Mouse (Mus musculus) neural tube, embryonic 15.5 days (tissue): ENCODE measurements around the gene Kctd17. TPM values are rescaled to one million over a fixed set of nuclear protein-coding genes. Genes with fewer than 3 reads are reported as not detected.

Experiments used
- ATAC-seq: fragments of 200-750 bp; cut with Nextera tagmentation; 2 replicates; pipeline ENCODE4 v1.8.0; 2017; ENCODE audit warnings: mild to moderate bottlenecking, moderate TSS enrichment, moderate library complexity; ENCODE audit not compliant: low FRiP score
- H3K27ac ChIP-seq: fragments of 300-500 bp; sonication (generic); replicated peaks from 2 replicates; pipeline ENCODE4 v1.5.1; 2015; ENCODE audit warnings: mild to moderate bottlenecking, inconsistent platforms
- H3K27me3 ChIP-seq: fragments of 300-500 bp; sonication (generic); replicated peaks from 2 replicates; pipeline ENCODE4 v1.6.1; 2015; ENCODE audit warnings: inconsistent platforms
- H3K36me3 ChIP-seq: fragments of 300-500 bp; sonication (generic); 2 replicates; pipeline ENCODE4 v1.6.1; 2015; ENCODE audit warnings: inconsistent platforms
- H3K4me1 ChIP-seq: fragments of 300-500 bp; sonication (generic); 2 replicates; pipeline ENCODE4 v1.6.1; 2015; ENCODE audit warnings: inconsistent platforms
- H3K4me2 ChIP-seq: fragments of 300-500 bp; sonication (generic); 2 replicates; pipeline ENCODE4 v1.6.1; 2015; ENCODE audit warnings: inconsistent platforms, mild to moderate bottlenecking, moderate library complexity
- H3K4me3 ChIP-seq: fragments of 300-500 bp; sonication (generic); replicated peaks from 2 replicates; pipeline ENCODE4 v1.5.1; 2015; ENCODE audit warnings: mild to moderate bottlenecking, inconsistent platforms
- H3K9ac ChIP-seq: fragments of 300-500 bp; sonication (generic); replicated peaks from 2 replicates; pipeline ENCODE4 v1.6.1; 2015; ENCODE audit warnings: mild to moderate bottlenecking, inconsistent platforms
- H3K9me3 ChIP-seq: fragments of 300-500 bp; sonication (generic); replicated peaks from 2 replicates; pipeline ENCODE4 v1.6.1; 2016; ENCODE audit warnings: inconsistent platforms
- WGBS: fragments of 180-500 bp; shearing (Covaris S2); methylation state at CpG from one replicate; pipeline ENCODE4 v1.1.7; 2015; ENCODE audit warnings: mixed read lengths; 5-methylcytosine and 5-hydroxymethylcytosine counted together
- polyA plus RNA-seq: library from polyadenylated mRNA; unstranded; fragments of >200 nt; fragmentation: Nextera tagmentation; extraction: Ambion mirVana; gene quantifications from 2 replicates; pipeline ENCODE4 v1.2.1, GENCODE M21; 2015

Kctd17 gene
- polyA plus RNA-seq, 1 experiment from 2014 or later, result 158 TPM

- no peaks in the 10 kb centered on the region for H3K9me3 ChIP-seq
- H3K27ac ChIP-seq, result peak overlapping the region; percentile 19; the same call in 1 of the 2 replicates
- 20% methylated on average over 23 of the region's 23 CpGs for WGBS
- H3K9ac ChIP-seq, result no peak overlapping the region
- peak overlapping the region; percentile 20; the same call in 1 of the 2 replicates for H3K4me3 ChIP-seq
- no peaks in the 10 kb centered on the region for H3K27me3 ChIP-seq
- H3K4me1 ChIP-seq, result peaks cover 26% of the 10 kb centered on the region
- ATAC-seq, result 0 out of 2 replicates have a peak, but pooled peaks have one; percentile 6
- peaks cover 31% of the 10 kb centered on the region for H3K36me3 ChIP-seq
- peak overlapping the region; percentile 53 for H3K4me2 ChIP-seq
Measured at GRCm38 (mm10) chr15:78437237-78438017, 9.1 kb downstream of the Kctd17 start.

DNA sequence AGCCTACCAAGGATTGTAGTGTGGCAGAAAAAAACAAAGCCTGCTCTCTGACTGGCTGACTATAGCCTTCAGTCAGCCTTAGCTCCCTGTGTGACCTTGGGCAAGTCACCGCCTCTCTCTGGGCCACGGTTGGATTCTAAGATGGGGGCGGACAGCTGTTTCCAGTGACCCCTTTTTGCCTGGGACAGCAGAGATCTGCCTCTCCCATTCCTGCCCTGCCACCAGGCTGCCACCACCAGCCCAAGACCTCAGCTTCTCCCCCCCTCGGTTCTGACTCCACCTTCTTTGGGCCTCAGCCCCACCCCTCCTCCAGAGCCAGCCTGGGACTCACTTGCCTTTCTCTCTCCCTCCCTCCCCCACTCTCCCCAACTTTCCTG lies 9.6 kb downstream of the Kctd17 start:
- peaks cover 26% of the 10 kb centered on the region for H3K4me1 ChIP-seq

GRCm38 (mm10) chr15:78438505-78438904 lies 10.1 kb downstream of the Kctd17 start:
- Histone ChIP-seq H3K9ac (no peak overlapping the region), H3K9me3 (no peaks in the 10 kb centered on the region), H3K4me3 (no peak overlapping the region), H3K27me3 (no peaks in the 10 kb centered on the region), H3K36me3 (peaks cover 22% of the 10 kb centered on the region), H3K4me2 (no peak overlapping the region), H3K4me1 (peaks cover 26% of the 10 kb centered on the region), H3K27ac (no peak overlapping the region)
- ATAC-seq, result no peak
- 61% methylated on average over 8 of the region's 8 CpGs for WGBS

More for the DNA sequence above, 9.6 kb downstream of the Kctd17 start:
- Histone ChIP-seq H3K9me3 (no peaks in the 10 kb centered on the region), H3K27ac (no peak overlapping the region), H3K27me3 (no peaks in the 10 kb centered on the region), H3K4me3 (no peak overlapping the region), H3K4me2 (no peak overlapping the region), H3K36me3 (peaks cover 27% of the 10 kb centered on the region), H3K9ac (no peak overlapping the region)
- no peak for ATAC-seq
- WGBS, result 39% methylated on average over 4 of the region's 4 CpGs

DNA sequence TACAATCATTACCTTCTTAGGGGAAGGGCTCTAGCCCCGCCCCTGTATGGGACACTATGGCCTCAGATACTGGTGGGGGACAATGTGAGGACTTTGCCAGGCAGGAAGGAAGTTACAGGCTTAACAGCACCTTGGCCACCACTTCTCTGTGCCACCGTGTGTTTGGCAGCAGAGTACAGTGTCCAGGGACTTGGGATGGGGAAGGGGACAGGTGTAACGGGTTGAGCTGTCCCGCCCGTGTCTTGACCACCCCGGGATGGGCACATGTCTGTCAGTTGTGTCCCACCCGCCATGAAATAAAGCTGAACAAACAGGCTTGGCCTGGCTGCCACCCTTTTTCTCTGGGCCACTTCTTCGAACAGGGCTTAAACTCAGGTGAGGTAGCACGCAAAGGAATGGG lies 10.6 kb downstream of the Kctd17 start:
- no peak overlapping the region for H3K4me2 ChIP-seq
- ATAC-seq, result no peak
- no peaks in the 10 kb centered on the region for H3K9me3 ChIP-seq
- H3K36me3 ChIP-seq, result peaks cover 18% of the 10 kb centered on the region
- no peaks in the 10 kb centered on the region for H3K27me3 ChIP-seq
- peaks cover 26% of the 10 kb centered on the region for H3K4me1 ChIP-seq
- 71% methylated on average over 9 of the region's 9 CpGs for WGBS
- H3K4me3 ChIP-seq, result no peak overlapping the region
- H3K27ac ChIP-seq, result 0 out of 2 replicates have a peak overlapping the region, but pooled peaks have one; percentile 18
- no peak overlapping the region for H3K9ac ChIP-seq

DNA sequence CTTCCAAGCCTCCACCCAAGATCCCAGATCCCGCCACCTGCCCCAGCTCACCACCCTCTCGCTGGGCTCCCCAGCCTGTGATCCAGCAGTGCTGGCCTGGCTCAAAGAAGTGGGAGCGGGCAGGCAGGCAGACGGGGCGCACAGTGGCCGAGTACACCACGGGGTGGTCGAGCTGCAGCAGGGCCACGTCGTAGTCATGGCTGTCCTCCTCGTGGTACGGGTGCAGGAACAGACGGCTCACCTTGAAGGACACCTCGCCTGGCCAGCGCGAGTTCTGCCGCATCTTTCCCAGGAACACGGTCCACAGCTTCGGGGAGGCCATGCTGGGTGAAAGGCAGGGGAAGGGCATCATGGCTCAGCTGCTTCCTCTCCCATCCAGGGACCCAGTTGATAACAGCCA lies 13.9 kb downstream of the Kctd17 start:
- Histone ChIP-seq H3K27me3 (no peaks in the 10 kb centered on the region), H3K4me2 (no peak overlapping the region), H3K9ac (no peak overlapping the region), H3K4me3 (no peak overlapping the region), H3K27ac (no peak overlapping the region), H3K4me1 (peaks cover 8% of the 10 kb centered on the region), H3K9me3 (no peaks in the 10 kb centered on the region), H3K36me3 (0 out of 2 replicates have a peak, but pooled peaks cover 4% of the 10 kb centered on the region)
- WGBS, result 91% methylated on average over 19 of the region's 19 CpGs
- ATAC-seq, result no peak

DNA sequence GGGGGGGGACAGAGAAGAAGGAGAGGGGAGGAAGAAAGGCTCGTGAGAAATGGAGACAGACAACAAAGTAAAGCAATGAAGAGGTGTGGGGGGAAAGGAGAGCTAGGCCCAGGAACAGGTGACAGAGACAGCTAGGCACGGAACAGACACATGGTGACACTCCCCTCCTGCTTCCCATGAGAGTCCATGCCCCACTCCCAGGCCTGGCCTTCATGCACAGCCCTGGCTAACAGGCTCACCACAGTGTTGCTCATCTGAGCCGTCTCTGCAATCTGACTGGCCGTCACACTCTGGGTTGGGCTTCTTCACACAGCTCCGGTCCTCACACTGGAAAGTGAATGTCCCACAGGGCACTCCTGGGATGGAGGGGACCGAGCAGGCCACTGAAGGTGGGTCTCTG lies 15.5 kb downstream of the Kctd17 start:
- Histone ChIP-seq H3K9me3 (no peaks in the 10 kb centered on the region), H3K9ac (no peak overlapping the region), H3K27me3 (no peaks in the 10 kb centered on the region), H3K36me3 (no peaks in the 10 kb centered on the region), H3K4me2 (no peak overlapping the region), H3K4me3 (no peak overlapping the region), H3K27ac (no peak overlapping the region), H3K4me1 (peaks cover 10% of the 10 kb centered on the region)
- no peak for ATAC-seq
- WGBS, result 54% methylated on average over 6 of the region's 6 CpGs

- Histone ChIP-seq H3K27ac (no peak overlapping the region), H3K9me3 (no peaks in the 10 kb centered on the region), H3K36me3 (no peaks in the 10 kb centered on the region), H3K9ac (no peak overlapping the region), H3K4me1 (peaks cover 22% of the 10 kb centered on the region), H3K27me3 (no peaks in the 10 kb centered on the region), H3K4me3 (no peak overlapping the region), H3K4me2 (no peak overlapping the region)
- no peak for ATAC-seq
- WGBS, result 56% methylated on average over 7 of the region's 7 CpGs
Measured at GRCm38 (mm10) chr15:78447121-78447520, 18.8 kb downstream of the Kctd17 start.

- Histone ChIP-seq H3K4me3 (peak overlapping the region; percentile 28), H3K36me3 (no peaks in the 10 kb centered on the region), H3K4me2 (peak overlapping the region; percentile 69), H3K27me3 (no peaks in the 10 kb centered on the region), H3K4me1 (peaks cover 22% of the 10 kb centered on the region), H3K27ac (peak overlapping the region; percentile 81), H3K9me3 (no peaks in the 10 kb centered on the region), H3K9ac (peak overlapping the region; percentile 44)
- WGBS, result 1% methylated on average over 22 of the region's 22 CpGs
- ATAC-seq, result peak; percentile 60
Measured at GRCm38 (mm10) chr15:78447746-78448535, 19.6 kb downstream of the Kctd17 start.

GRCm38 (mm10) chr15:78449131-78449530 lies 20.8 kb downstream of the Kctd17 start:
- H3K9me3 ChIP-seq, result no peaks in the 10 kb centered on the region
- no peak overlapping the region for H3K4me3 ChIP-seq
- H3K27me3 ChIP-seq, result no peaks in the 10 kb centered on the region
- no peak overlapping the region for H3K9ac ChIP-seq
- WGBS, result 84% methylated on average over 6 of the region's 6 CpGs
- H3K4me1 ChIP-seq, result peaks cover 22% of the 10 kb centered on the region
- H3K36me3 ChIP-seq, result no peaks in the 10 kb centered on the region
- no peak for ATAC-seq
- no peak overlapping the region for H3K4me2 ChIP-seq
- H3K27ac ChIP-seq, result 0 out of 2 replicates have a peak overlapping the region, but pooled peaks have one; percentile 33

DNA sequence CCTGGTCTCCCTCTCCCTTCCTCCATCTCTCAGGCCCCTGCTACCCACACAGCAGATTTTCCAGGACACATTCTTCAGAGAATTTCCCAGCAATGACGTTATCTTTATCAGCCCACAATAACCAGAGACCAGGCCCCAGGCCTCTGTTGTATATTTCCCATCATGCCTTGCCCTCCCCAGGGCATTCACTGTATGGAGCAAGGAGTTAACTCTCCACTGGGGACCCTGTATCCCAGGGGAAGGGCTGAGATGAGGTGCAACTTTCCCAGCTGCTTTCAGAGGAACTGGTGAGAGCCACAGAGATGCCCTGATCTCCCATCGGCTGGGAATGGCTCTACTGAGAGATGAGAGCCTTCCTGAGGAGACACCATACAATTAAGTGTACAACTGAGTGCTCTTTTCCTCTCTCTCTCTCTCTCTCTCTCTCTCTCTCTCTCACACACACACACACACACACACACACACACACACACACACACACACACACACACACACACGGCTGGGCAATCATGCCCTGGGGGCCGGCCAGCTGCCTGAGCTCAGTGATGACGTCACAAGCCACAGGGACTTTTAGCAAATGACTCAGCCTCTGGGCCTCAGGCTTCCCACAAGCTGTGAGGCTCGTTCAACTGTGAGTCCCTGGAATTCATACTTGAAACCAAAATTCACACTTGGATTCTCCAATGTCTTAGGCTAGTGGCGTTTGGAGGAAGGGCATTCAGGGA lies 21.5 kb downstream of the Kctd17 start:
- Histone ChIP-seq H3K4me3 (no peak overlapping the region), H3K27me3 (no peaks in the 10 kb centered on the region), H3K36me3 (no peaks in the 10 kb centered on the region), H3K4me2 (no peak overlapping the region), H3K27ac (peak overlapping the region; percentile 35), H3K9me3 (no peaks in the 10 kb centered on the region), H3K4me1 (peaks cover 22% of the 10 kb centered on the region), H3K9ac (0 out of 2 replicates have a peak overlapping the region, but pooled peaks have one; percentile 20)
- 22% methylated on average over 7 of the region's 7 CpGs for WGBS
- no peak for ATAC-seq

DNA sequence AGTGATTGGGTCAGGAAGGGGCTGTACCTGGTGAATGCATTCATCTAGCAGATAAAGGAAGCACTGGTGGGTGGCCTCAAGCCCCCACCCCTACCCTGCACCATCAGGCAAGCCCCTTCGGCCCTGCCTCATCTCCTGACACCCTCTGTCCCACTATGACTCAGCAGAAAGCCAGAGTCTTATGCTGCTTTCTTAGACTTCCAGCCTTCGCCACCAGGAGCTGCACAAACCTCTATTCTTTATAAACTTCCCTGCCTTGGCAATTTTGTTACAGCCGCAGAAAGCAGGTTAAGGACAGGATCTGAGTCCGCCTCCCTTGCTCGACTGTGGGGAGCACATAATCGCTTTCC lies 22.0 kb downstream of the Kctd17 start:
- H3K27me3 ChIP-seq, result no peaks in the 10 kb centered on the region
- no peak overlapping the region for H3K9ac ChIP-seq
- H3K4me3 ChIP-seq, result no peak overlapping the region
- H3K36me3 ChIP-seq, result no peaks in the 10 kb centered on the region
- no peaks in the 10 kb centered on the region for H3K9me3 ChIP-seq
- WGBS, result 81% methylated on average over 6 of the region's 6 CpGs
- H3K4me1 ChIP-seq, result peaks cover 22% of the 10 kb centered on the region
- no peak overlapping the region for H3K4me2 ChIP-seq
- ATAC-seq, result no peak
- H3K27ac ChIP-seq, result peak overlapping the region; percentile 35
